Mouse (Mus musculus): Measurements from ENCODE around the gene Chpt1. TPM values are rescaled to one million over a fixed set of nuclear protein-coding genes. Genes with fewer than 3 reads are reported as not detected.
A peak's percentile ranks its signal among the peaks of the same experiment; 100 is the strongest.

The Chpt1 gene
- polyA plus RNA-seq, 1 experiment from 2014 or later = 29.0 TPM

- H3K27ac ChIP-seq = peak overlapping the region; percentile 84
- H3K4me3 ChIP-seq (ENCODE audit: inconsistent target) = no peak overlapping the region
- H3K79me2 ChIP-seq (ENCODE audit: inconsistent target) = peaks cover 94% of the 10 kb centered on the region
- H3K36me3 ChIP-seq (ENCODE audit: inconsistent target) = peaks cover 25% of the 10 kb centered on the region; the same call in 1 of the 2 replicates
- WGBS (ENCODE audit: missing documents) = 65% methylated on average over 6 of the region's 6 CpGs
These were observed 99.7 kb downstream of the Chpt1 start for GRCm38 (mm10) chr10:88404220-88404619.

- H3K36me3 ChIP-seq (ENCODE audit: inconsistent target) = peaks cover 25% of the 10 kb centered on the region; the same call in 1 of the 2 replicates
- H3K79me2 ChIP-seq (ENCODE audit: inconsistent target) = peaks cover 96% of the 10 kb centered on the region
- 79% methylated on average over 4 of the region's 4 CpGs for WGBS (ENCODE audit: missing documents)
- H3K4me3 ChIP-seq (ENCODE audit: inconsistent target) = no peak overlapping the region
- H3K27ac ChIP-seq = no peak overlapping the region
These were observed 100.9 kb downstream of the Chpt1 start for GRCm38 (mm10) chr10:88403021-88403420.

Other genes starting within 250 kb of the Chpt1 start
- 15.4 to 26.6 TPM (median 23.8 TPM) in 3 replicates for gene Dram1, start 125.0 kb downstream of the Chpt1 start, polyA plus RNA-seq (2018)
- gene Gnptab, start 124.9 kb downstream of the Chpt1 start, polyA plus RNA-seq (2018) = 34.0 to 83.1 TPM (median 76.6 TPM) in 3 replicates
- gene Sycp3, start 44.5 kb downstream of the Chpt1 start, polyA plus RNA-seq (2018) = not detected in 3 replicates
- not detected in 3 replicates for gene Mybpc1, start 101.1 kb upstream of the Chpt1 start, polyA plus RNA-seq (2018)
- gene Spic, start 180.9 kb upstream of the Chpt1 start, polyA plus RNA-seq (2018) = 3.8 to 31.2 TPM (median 11.1 TPM) in 3 replicates
- gene Arl1, start 226.8 kb upstream of the Chpt1 start, polyA plus RNA-seq (2018) = 107 to 119 TPM (median 109 TPM) in 3 replicates